Mouse (Mus musculus) neural tube, embryonic 12.5 days (tissue): ENCODE results near the gene Vps53. TPM values are rescaled to one million over a fixed set of nuclear protein-coding genes. Genes with fewer than 3 reads are reported as not detected.
"Not testable (repeated sequence)": the region's sequence is repeated elsewhere in the genome, so short reads cannot be mapped to it uniquely, and the experiment has no call there.

ENCODE experiments used
- ATAC-seq: fragments of 200-750 bp; cut with Nextera tagmentation; 2 replicates; pipeline ENCODE4 v1.8.0; 2017; ENCODE audit warnings: low read depth, mild to moderate bottlenecking, moderate TSS enrichment, moderate library complexity; ENCODE audit not compliant: low FRiP score
- H3K27ac ChIP-seq: fragments of 300-500 bp; sonication (generic); 2 replicates; pipeline ENCODE4 v1.5.1; 2016
- H3K27me3 ChIP-seq: fragments of 300-500 bp; sonication (generic); replicated peaks from 2 replicates; pipeline ENCODE4 v1.6.1; 2016; ENCODE audit warnings: mild to moderate bottlenecking
- H3K36me3 ChIP-seq: fragments of 300-500 bp; sonication (generic); 2 replicates; pipeline ENCODE4 v1.6.1; 2016; ENCODE audit warnings: mild to moderate bottlenecking
- H3K4me1 ChIP-seq: fragments of 300-500 bp; sonication (generic); 2 replicates; pipeline ENCODE4 v1.6.1; 2016
- H3K4me2 ChIP-seq: fragments of 300-500 bp; sonication (generic); replicated peaks from 2 replicates; pipeline ENCODE4 v1.6.1; 2016; ENCODE audit warnings: mild to moderate bottlenecking
- H3K4me3 ChIP-seq: fragments of 300-500 bp; sonication (generic); 2 replicates; pipeline ENCODE4 v1.5.1; 2016
- H3K9ac ChIP-seq: fragments of 300-500 bp; sonication (generic); 2 replicates; pipeline ENCODE4 v1.6.1; 2016; ENCODE audit warnings: mild to moderate bottlenecking
- H3K9me3 ChIP-seq: fragments of 300-500 bp; sonication (generic); 2 replicates; pipeline ENCODE4 v1.6.1; 2016; ENCODE audit warnings: mild to moderate bottlenecking
- WGBS: fragments of 180-500 bp; shearing (Covaris S2); methylation state at CpG from one replicate; pipeline ENCODE4 v1.1.7; 2016; 5-methylcytosine and 5-hydroxymethylcytosine counted together
- polyA plus RNA-seq: library from polyadenylated mRNA; unstranded; fragments of >200 nt; fragmentation: Nextera tagmentation; extraction: Ambion mirVana; gene quantifications from 2 replicates; pipeline ENCODE4 v1.2.1, GENCODE M21; 2016

Gene Vps53
- 61.7 and 62.2 TPM in 2 replicates for polyA plus RNA-seq

GRCm38 (mm10) chr11:76179495-76180145 lies at the start of gene Vps53, which contains the start of gene Fam57a:
Gene Vps53 (minus strand): TSS chr11:76179647.
Gene Fam57a (plus strand): TSS chr11:76179671.
- H3K4me2 ChIP-seq: peak within 1 kb of the TSS; percentile 96
- under 1% methylated on average over 37 of the region's 37 CpGs for WGBS
- H3K9me3 ChIP-seq: no peaks in the 10 kb centered on the region
- H3K36me3 ChIP-seq: peaks cover 3% of the 10 kb centered on the region; the same call in 1 of the 2 replicates
- H3K27ac ChIP-seq: no peak within 1 kb of the TSS
- peaks cover 13% of the 10 kb centered on the region for H3K4me1 ChIP-seq
- H3K4me3 ChIP-seq: peak within 1 kb of the TSS; percentile 87
- peak; percentile 74 for ATAC-seq
- no peaks in the 10 kb centered on the region for H3K27me3 ChIP-seq
- peak within 1 kb of the TSS; percentile 81 for H3K9ac ChIP-seq

- H3K4me2 ChIP-seq: no peak overlapping the region
- H3K4me3 ChIP-seq: no peak overlapping the region
- H3K9me3 ChIP-seq: no peaks in the 10 kb centered on the region
- H3K27ac ChIP-seq: no peak overlapping the region
- H3K27me3 ChIP-seq: no peaks in the 10 kb centered on the region
- no peak for ATAC-seq
- no peak overlapping the region for H3K9ac ChIP-seq
- H3K4me1 ChIP-seq: no peaks in the 10 kb centered on the region
- peaks cover 24% of the 10 kb centered on the region for H3K36me3 ChIP-seq
Observed at GRCm38 (mm10) chr11:76225051-76225450, 45.6 kb upstream of the Vps53 start.

GRCm38 (mm10) chr11:76224631-76225030 lies 45.2 kb upstream of the Vps53 start:
- 94% methylated on average over 5 of the region's 5 CpGs for WGBS
- ATAC-seq: no peak
- Histone ChIP-seq H3K36me3 (peaks cover 29% of the 10 kb centered on the region), H3K9ac (no peak overlapping the region), H3K4me3 (no peak overlapping the region), H3K9me3 (no peaks in the 10 kb centered on the region), H3K27ac (no peak overlapping the region), H3K27me3 (no peaks in the 10 kb centered on the region), H3K4me1 (no peaks in the 10 kb centered on the region), H3K4me2 (no peak overlapping the region)

DNA sequence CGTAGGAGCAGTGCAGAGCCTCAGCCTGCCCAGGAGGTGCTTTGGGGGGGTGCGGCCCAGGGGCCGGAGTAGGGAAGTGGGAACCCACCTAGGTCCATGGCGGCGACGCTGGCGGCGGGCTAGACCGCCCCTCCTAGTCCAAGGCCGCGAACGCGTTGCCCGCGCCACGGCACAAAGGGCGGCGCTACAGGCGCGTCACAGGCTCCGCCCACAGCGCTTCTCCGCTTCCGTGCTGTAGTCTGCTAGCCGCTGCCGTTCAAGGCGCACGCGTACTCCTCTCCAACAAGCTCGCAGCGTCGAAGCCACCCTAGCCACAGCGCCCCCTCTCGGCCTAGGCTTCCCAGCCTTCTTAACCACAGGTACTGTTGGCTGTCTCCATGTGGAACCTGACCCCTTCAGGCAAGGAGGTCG lies 37.9 kb upstream of the Vps53 start, which contains the start of the genes Dbil5 and Gemin4:
TSS of gene Dbil5 (plus strand) at position 219 of the 411 bp plus-strand sequence.
TSS of gene Gemin4 (minus strand) at position 275 of the 411 bp plus-strand sequence.
- peaks cover 32% of the 10 kb centered on the region for H3K36me3 ChIP-seq
- WGBS: under 1% methylated on average over 35 of the region's 35 CpGs
- peak; percentile 92 for ATAC-seq

GRCm38 (mm10) chr11:76216681-76217389 lies 37.4 kb upstream of the Vps53 start:
- 0 out of 2 replicates have a peak overlapping the region, but pooled peaks have one; percentile 22 for H3K27ac ChIP-seq
- peaks cover 5% of the 10 kb centered on the region for H3K4me1 ChIP-seq
- 4% methylated on average over 33 of the region's 33 CpGs for WGBS
- H3K4me3 ChIP-seq: peak overlapping the region; percentile 53
- H3K9ac ChIP-seq: peak overlapping the region; percentile 64
- peak overlapping the region; percentile 58 for H3K4me2 ChIP-seq
- H3K9me3 ChIP-seq: no peaks in the 10 kb centered on the region
- H3K36me3 ChIP-seq: peaks cover 33% of the 10 kb centered on the region
- ATAC-seq: peak; percentile 57
- H3K27me3 ChIP-seq: no peaks in the 10 kb centered on the region

More for the DNA sequence above, 37.9 kb upstream of the Vps53 start, which contains the start of the genes Dbil5 and Gemin4:
- Histone ChIP-seq H3K9ac (peak within 1 kb of the TSS; percentile 64), H3K9me3 (no peaks in the 10 kb centered on the region), H3K27ac (0 out of 2 replicates have a peak within 1 kb of the TSS, but pooled peaks have one; percentile 22), H3K4me3 (peak within 1 kb of the TSS; percentile 53), H3K27me3 (no peaks in the 10 kb centered on the region), H3K4me2 (peak within 1 kb of the TSS; percentile 58), H3K4me1 (peaks cover 5% of the 10 kb centered on the region)

- H3K9ac ChIP-seq: no peak overlapping the region
Observed at GRCm38 (mm10) chr11:76216049-76216540, 36.6 kb upstream of the Vps53 start.

GRCm38 (mm10) chr11:76215011-76215410 lies 35.6 kb upstream of the Vps53 start:
- 91% methylated on average over 2 of the region's 2 CpGs for WGBS
- Histone ChIP-seq H3K4me2 (no peak overlapping the region), H3K36me3 (peaks cover 33% of the 10 kb centered on the region), H3K27me3 (no peaks in the 10 kb centered on the region), H3K9me3 (no peaks in the 10 kb centered on the region), H3K9ac (no peak overlapping the region), H3K27ac (no peak overlapping the region), H3K4me1 (peaks cover 5% of the 10 kb centered on the region), H3K4me3 (no peak overlapping the region)
- ATAC-seq: no peak

More at GRCm38 (mm10) chr11:76216049-76216540, 36.6 kb upstream of the Vps53 start:
- peak overlapping the region; percentile 53 for H3K4me3 ChIP-seq
- H3K4me2 ChIP-seq: peak overlapping the region; percentile 58
- H3K27ac ChIP-seq: no peak overlapping the region
- peaks cover 32% of the 10 kb centered on the region for H3K36me3 ChIP-seq
- 93% methylated on average over 5 of the region's 5 CpGs for WGBS
- no peaks in the 10 kb centered on the region for H3K27me3 ChIP-seq
- no peaks in the 10 kb centered on the region for H3K9me3 ChIP-seq
- no peak for ATAC-seq
- H3K4me1 ChIP-seq: peaks cover 5% of the 10 kb centered on the region

GRCm38 (mm10) chr11:76213841-76214240 lies 34.4 kb upstream of the Vps53 start:
- Histone ChIP-seq H3K36me3 (peaks cover 40% of the 10 kb centered on the region), H3K4me1 (peaks cover 5% of the 10 kb centered on the region), H3K27ac (no peak overlapping the region), H3K9me3 (no peaks in the 10 kb centered on the region), H3K9ac (no peak overlapping the region), H3K4me3 (no peak overlapping the region), H3K27me3 (no peaks in the 10 kb centered on the region), H3K4me2 (no peak overlapping the region)
- 28% methylated on average over 5 of the region's 5 CpGs for WGBS
- ATAC-seq: no peak

DNA sequence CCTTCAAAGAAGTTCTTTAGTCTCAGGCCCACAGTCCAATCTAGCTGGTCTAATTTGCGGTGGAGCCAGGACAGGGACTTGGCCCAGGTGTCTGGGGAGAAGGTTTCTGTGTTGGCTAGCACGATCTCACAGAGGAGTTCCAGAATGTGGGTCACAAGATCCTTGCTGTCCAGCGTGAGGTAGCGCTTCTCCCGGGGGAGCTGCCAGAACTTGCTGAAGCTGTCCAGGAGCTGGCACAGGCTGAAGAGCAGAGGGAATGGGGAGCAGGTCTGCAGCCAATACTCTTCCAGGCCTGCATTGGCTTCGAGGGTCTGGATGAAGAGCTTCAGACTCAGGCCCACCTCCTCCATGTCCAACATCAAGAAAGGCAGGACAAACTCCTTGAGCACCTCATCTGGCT lies 32.1 kb upstream of the Vps53 start:
- H3K4me2 ChIP-seq, H3K4me3 ChIP-seq, H3K27ac ChIP-seq, H3K27me3 ChIP-seq, H3K4me1 ChIP-seq, ATAC-seq, H3K9me3 ChIP-seq, H3K9ac ChIP-seq: not testable (repeated sequence)
- 100% methylated on average over 6 of the region's 6 CpGs for WGBS
- H3K36me3 ChIP-seq: peaks cover 62% of the 10 kb centered on the region

- H3K36me3 ChIP-seq: peaks cover 69% of the 10 kb centered on the region
- H3K4me2 ChIP-seq: no peak overlapping the region
- H3K27me3 ChIP-seq: no peaks in the 10 kb centered on the region
- no peak overlapping the region for H3K9ac ChIP-seq
- no peaks in the 10 kb centered on the region for H3K4me1 ChIP-seq
- ATAC-seq: no peak
- WGBS: 94% methylated on average over 13 of the region's 13 CpGs
- no peaks in the 10 kb centered on the region for H3K9me3 ChIP-seq
- H3K4me3 ChIP-seq: no peak overlapping the region
- H3K27ac ChIP-seq: no peak overlapping the region
Observed at GRCm38 (mm10) chr11:76210228-76210985, 31.0 kb upstream of the Vps53 start.

GRCm38 (mm10) chr11:76206793-76207192 lies 27.3 kb upstream of the Vps53 start:
- no peak for ATAC-seq
- 91% methylated on average over 5 of the region's 5 CpGs for WGBS
- Histone ChIP-seq H3K4me3 (no peak overlapping the region), H3K9me3 (no peaks in the 10 kb centered on the region), H3K27ac (no peak overlapping the region), H3K4me1 (peaks cover 10% of the 10 kb centered on the region), H3K27me3 (no peaks in the 10 kb centered on the region), H3K4me2 (no peak overlapping the region), H3K9ac (no peak overlapping the region), H3K36me3 (peaks cover 54% of the 10 kb centered on the region)
